Mouse (Mus musculus): ENCODE data around the gene Helq.

DNA sequence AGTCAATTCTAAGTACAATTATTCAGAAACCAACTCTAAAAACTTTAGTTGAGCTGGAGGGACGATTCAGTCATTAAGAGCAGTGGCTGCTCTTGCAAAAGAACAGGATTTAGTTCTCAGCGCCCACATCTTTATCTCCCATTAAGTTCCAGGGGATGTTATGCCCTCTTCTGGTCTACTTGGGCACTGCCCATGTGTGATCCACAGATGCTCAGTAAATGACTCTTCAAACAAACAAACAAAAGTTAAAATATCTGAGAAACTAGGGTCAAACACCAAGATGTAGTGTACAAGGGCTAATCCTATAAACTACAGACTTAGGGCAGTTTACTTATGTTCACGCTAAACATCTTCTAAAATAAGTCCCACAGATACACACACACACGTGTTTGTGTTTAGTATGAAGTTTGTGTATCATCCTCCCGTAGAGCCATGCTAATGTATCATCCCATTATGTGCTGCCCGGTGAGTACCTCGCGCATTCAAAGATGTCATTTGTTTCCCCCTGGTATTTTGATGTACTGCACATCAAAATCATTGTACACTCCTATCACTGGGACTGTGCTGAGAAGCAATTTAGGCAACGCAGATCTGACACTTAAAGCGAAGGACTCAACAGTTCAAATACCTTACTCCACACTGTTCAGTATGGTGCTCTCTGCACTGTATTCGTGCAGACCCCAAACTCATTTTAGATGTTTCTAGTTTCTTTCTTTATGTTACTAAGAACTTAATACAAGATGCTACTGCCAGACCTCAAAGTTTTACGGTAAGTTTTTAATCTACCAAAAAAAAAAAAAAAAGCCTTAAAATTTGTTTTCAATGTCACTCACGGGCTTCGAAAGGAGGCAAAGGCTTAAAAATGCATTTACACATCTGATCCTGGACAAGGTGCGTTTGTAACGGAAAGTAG, 21.4 kb upstream of the Helq start:
- no peak for TF ChIP-seq POLR2A (IDR thresholded peaks at IDR 0.05; ENCODE audit: insufficient read depth, low read length)
- TF ChIP-seq CTCF (IDR thresholded peaks at IDR 0.05; ENCODE audit: low read depth, low read length), result no peak
